Mouse (Mus musculus): ENCODE measurements around the gene Zc3h6. TPM values are rescaled to one million over a fixed set of nuclear protein-coding genes. Genes with fewer than 3 reads are reported as not detected.

Gene Zc3h6
- total RNA-seq, 1 experiment from 2014 or later, result 8.4 TPM

Other genes with a start within 250 kb of the Zc3h6 start
- gene Tmem87b, start 149.3 kb upstream of the Zc3h6 start, total RNA-seq (2017), result 14.0 and 23.8 TPM in 2 replicates
- gene Fbln7, start 104.4 kb upstream of the Zc3h6 start, total RNA-seq (2017), result not detected in 2 replicates
- gene Zc3h8, start 23.3 kb upstream of the Zc3h6 start, total RNA-seq (2017), result 7.9 and 9.0 TPM in 2 replicates
- gene Gm10762, start 323 bp downstream of the Zc3h6 start, total RNA-seq (2017), result 5.4 and 9.4 TPM in 2 replicates
- gene Vinac1, start 80.8 kb downstream of the Zc3h6 start, total RNA-seq (2017), result not detected in 2 replicates
- gene Ttl, start 98.5 kb downstream of the Zc3h6 start, total RNA-seq (2017), result 5.5 and 6.4 TPM in 2 replicates
- gene Polr1b, start 133.6 kb downstream of the Zc3h6 start, total RNA-seq (2017), result 48.6 and 59.8 TPM in 2 replicates
- gene Chchd5, start 162.3 kb downstream of the Zc3h6 start, total RNA-seq (2017), result 14.5 and 18.5 TPM in 2 replicates
- 114 and 140 TPM in 2 replicates for gene Slc20a1, start 231.4 kb downstream of the Zc3h6 start, total RNA-seq (2017)

Data from common myeloid progenitor, adult 5-6 weeks (primary cell).